Mouse (Mus musculus): Measurements from ENCODE around the gene Slmap.

DNA sequence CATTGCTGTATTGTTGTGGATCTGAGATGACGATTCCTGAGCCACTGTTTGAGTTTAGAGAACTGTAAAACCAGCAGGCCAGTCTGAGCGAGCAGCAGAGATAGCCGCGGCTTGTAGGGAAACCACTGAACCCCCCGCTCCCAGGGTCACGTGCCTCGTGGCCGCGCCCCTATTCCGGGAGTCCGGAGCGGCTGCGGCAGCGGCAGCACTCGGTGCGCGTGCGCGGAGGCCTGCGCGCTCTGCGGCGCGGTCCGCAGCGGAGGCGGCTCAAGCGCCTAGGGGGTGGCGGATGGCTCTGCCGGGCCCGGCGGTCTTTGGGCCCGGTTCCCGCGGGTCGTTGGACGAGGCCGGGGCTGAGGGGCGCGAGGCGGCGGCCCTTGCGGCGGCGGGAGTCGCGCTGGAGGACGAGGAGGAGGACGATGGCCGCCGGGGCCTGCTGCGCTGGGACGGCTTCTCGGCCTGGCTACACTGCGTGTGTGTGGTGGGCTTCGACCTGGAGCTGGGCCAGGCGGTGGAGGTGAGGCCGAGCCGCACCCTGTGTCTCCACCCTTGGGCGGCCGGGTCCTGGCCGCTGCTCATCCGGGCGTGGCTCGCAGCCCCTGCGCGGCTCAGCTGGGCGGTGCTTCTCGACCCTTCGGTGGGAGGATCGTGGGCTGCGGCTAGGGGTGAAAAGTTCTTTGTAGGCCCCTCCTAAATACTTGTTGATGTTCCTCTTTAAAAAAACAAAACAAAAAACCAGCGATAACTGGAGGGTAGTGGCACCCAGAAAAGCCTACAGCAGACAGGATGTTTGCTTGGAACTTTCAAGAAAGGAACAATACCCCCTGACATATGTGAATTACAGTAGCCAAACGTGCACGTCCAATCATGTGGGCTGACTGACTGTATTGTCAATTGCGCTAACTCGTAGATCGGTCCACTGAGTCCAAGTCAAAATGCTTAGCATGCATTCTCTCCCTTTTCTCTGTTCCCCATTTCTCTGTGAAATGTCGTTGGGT, 44.9 kb upstream of the Slmap start:
- no peak for TF ChIP-seq CTCF (IDR thresholded peaks at IDR 0.05)
- no peak for TF ChIP-seq EP300 (IDR thresholded peaks at IDR 0.05; ENCODE audit: insufficient read depth, low read depth, low read length)

All from heart, adult 2 months (tissue).